Mouse (Mus musculus): ENCODE measurements at regions not wholly inside any gene's neighbourhood (a gene's known extent, or its start where the extent isn't known, plus 50 kb on each side); places are given as distances from the start of the nearest gene placed in this dataset.

DNA sequence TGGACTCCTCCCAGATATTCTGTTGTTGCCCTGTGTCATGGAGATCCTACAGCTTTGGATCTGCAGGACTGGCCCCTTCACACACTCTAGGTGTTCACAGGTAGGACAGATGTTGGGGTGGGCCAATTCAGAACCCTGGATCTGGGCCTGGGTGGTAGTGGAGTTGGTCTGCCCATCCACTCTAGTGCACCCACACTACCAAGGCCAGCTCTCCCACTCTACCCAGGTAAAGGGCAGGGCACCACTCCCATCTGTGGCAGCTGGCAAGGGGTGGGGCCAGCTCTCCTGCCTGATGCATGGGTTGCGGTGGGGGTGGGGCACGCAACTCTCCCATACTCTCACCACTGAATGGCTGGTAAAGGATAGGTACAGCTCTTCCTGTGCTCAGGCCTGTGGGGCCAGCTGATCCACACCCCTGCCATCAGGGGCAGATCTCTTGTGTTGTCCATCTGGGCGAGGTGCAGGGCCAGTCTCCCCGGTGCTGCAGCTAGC lies 76.5 kb downstream of the Gja1 start:
- DNase-seq (ENCODE audit: low read depth, low spot score), result no peak

DNA sequence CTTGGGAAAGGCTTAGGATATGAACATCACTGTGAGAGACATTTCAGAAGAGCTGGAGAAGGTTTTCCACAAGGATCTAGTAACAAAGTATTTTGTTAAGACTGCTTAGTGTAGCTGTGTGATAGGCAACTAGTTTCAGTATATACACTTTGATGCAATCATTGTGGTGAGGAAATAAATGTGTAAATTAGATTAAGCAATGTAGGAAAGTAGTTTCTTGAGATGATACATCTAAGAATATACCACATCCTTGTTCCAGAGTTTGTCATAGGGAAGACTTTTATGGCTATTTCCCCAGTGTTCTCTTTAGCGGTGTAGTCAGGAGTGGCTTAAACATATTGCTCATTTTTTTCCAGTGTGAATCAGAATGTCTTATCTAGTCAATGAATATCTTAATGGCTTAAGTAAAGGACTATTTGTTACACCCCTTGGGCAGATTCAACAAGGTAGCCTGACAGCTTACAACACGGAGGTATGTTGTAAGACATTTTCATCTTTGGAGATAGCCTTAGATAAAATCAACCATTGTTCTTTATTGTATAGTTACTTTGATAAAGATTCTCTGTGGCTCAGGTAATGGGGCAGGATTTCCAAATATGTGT lies 78.8 kb downstream of the Gja1 start:
- DNase-seq (ENCODE audit: low read depth, low spot score), result no peak

DNA sequence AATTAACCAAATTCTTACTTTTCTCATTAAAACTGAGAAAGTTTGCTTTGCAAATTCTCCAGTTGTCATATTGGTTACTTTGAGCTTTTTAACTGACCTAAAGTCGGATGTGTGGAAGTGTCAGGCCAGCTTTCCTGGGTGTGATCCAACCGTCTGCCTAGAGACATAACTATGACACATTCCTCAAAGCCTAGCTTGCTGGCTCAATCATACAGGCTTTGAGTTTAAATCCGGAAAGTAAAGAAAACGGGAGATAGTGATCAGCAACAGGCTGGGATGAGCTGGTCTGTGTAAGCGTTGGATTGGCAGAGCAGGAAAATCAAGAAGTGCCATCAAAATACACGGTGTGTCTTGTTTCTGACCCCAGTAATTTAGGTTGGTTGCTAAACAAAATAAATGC lies 91.4 kb downstream of the Gja1 start:
- no peak for DNase-seq (ENCODE audit: low read depth, low spot score)

DNA sequence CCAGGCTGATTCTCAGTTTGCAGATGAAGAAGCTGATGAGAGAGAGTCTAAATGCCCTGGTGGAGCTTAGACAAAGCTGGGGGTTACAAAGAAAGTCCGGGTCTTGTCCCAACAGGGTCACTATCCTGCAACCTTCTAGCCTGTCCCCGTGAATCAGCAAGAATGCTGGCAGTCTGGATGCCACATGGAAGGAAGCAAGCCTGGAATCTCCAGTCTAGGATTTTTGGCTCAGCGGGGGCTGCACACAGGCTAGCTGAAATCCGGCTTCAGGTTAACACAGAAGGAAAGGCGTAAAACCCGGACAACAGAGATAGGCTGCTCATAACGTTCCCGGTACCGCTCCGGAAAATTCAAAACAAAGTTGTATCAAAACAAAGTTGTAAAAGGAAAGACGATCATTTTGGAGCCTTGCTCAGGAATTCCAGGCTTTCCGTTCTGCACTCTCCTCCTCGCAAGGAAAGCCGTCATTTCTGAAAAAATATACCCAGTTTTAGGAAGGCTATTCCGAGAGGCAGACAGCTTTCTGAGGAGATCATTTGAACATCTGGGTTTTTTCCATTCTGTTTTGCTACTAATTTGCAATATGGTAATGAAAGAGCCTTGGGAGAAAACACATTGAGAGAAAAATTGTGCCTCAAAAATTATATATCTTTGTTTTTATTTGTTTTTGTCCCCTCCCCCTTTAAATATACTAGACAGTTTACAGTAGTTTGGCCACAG lies 92.0 kb downstream of the Gja1 start:
- no peak for DNase-seq (ENCODE audit: low read depth, low spot score)

DNA sequence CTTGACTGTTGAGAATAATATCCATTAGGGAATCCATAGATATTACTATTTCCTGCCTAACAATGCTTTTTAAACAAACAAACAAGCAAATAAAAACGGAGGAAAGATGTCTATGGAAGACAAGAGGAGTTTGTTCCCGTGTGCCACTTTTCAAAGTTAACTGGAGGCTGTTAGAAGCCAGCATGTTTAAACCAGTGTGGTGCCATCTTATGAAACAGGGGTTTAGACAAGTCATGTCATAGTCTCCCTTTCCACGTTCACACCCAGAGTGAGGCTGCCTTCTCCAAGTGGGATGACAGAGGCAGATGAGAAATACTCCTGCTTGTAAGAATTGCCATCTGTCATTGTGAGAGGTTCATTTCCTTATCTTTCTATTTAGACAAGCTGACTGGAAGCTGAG lies 92.8 kb downstream of the Gja1 start:
- no peak for DNase-seq (ENCODE audit: low read depth, low spot score)

DNA sequence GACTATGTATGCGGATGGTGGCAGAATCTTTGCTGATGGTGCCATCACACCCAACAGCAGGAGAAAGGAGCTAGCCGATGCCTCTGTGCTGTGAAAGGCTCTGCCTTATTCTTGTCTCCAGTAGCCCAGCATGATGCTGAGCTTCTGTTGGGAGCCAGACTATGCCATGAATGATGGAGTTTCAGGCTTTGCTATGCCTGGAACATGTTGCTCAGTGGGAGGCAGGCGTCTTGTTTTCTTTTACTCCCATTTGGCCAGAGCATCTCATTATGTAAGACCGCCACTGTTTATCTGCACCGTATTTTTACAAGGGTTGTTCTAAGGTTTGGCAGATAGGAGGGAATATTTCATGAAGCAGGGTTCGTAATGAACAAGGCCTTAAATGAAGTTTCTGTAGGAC lies 97.8 kb downstream of the Gja1 start:
- DNase-seq (ENCODE audit: low read depth, low spot score), result no peak

DNA sequence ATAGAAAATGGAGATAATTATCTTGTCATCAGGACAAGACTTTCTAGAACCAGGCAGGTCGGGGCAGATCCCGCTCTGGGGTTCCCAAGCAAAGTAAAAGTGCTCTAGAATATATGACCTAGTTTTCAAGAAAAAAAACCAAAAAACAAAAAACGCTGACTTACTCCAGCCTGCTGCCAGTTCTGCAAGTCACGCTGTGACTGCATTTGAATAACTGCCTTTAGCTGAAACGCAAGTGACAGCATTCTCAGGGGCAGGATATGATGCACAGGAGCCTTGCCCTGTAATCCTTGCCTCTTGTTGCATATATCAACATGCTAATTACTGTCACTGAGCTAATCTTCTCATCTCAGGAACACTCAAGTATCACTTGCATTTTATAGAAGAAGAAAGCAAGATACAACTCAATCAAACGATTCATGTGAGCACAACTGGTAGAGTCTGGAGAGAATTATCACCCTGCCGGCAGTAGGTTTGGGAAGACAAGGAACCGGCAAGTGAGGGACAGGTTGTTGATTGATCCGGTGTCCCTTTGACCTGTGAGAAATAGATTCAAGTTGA lies 105.1 kb downstream of the Gja1 start:
- no peak for DNase-seq (ENCODE audit: low read depth, low spot score)

DNA sequence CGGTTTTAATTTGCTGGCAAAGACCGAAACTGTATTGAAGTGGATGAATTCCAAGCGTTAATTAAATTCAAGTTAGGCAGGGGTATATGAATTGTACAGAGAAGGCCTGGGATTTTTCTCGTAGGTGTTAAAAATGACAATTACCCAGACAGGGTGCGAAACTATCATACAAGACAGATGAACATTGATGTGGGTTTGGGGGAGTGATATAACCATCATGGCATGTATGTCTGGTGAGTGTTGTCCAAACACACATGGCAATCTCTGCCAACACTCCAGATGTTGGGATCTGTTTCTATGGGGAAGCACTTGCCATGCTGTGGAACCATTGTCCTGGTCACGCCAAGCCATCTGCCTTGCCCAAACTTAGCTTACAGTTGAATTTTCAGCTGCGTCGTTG lies 107.8 kb downstream of the Gja1 start:
- no peak for DNase-seq (ENCODE audit: low read depth, low spot score)

DNA sequence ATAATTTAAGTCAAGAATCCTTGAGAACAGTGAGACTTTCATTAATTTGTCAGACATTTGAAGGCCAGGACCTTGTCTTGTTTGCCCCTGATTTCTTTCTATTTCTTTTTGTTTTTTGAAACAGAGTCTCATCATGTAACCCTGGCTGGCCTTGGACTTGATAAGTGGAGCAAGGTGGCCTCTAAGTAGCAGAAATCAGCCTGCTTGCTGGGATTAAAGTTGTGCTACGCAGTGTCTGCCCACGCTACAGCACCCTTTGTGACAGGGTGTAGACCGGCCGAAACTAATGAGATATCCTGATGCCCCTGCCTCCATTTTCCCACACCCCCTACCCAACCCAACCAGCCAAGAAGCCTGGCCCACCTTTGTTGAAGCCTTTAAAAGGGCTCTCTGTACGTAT lies 108.6 kb downstream of the Gja1 start:
- no peak for DNase-seq (ENCODE audit: low read depth, low spot score)

DNA sequence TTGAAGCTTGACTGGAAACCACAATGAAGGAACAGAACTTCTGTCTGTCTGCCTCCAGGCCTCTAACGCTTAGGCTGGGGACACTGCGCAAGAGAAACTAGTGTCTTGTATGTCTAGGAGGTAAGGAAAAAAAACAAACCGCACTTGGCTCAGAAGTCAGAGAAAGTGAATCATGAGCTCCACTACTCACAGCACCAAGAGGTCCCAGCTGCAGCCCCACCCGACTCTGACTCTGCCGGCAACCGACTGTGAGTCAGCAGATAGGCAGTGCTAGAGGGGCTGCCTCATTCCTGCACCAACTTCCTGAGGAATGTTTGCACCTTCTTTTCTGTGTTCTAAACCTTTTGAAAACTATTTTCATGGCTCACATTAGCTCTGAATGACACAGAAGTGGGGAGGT lies 109.5 kb downstream of the Gja1 start:
- DNase-seq (ENCODE audit: low read depth, low spot score), result no peak

DNA sequence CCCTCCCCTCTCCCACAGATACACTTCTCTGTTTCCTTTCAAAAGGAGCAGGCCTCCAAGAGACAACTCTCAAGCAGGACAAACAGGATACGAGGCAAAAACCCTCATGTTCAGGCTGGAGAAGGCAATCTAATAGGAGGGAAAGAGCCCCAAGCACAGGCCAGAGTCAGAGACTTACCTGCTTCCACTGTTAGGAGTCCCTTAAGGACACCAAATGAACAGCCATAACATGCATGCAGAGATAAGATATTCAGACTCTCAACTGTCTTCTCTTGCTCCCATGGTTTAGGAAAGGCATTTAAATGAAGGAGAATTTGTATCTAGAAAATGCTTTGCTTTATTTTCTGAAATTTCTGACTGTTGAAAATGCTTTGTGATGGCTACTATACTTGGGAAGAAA lies 116.3 kb downstream of the Gja1 start:
- DNase-seq (ENCODE audit: low read depth, low spot score), result no peak

DNA sequence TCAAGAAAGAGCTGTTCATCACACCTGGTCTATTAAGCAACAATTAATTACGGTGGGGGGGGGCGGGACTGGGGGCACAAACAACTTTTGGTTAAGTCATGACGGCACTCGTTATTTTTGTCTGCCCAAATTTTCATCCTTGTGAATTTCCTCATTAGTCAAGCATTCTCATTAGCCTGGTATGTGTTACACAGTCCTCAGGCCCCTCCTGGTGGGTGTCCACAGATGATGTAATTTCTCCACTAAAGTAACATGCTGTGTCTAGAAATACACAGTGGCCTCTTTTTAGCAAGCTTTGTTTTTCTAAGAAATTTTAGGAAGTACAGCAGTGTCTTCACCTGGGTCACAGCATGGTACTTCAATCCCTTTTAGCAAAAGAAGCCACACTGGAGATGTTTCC lies 118.2 kb downstream of the Gja1 start:
- DNase-seq (ENCODE audit: low read depth, low spot score), result no peak

DNA sequence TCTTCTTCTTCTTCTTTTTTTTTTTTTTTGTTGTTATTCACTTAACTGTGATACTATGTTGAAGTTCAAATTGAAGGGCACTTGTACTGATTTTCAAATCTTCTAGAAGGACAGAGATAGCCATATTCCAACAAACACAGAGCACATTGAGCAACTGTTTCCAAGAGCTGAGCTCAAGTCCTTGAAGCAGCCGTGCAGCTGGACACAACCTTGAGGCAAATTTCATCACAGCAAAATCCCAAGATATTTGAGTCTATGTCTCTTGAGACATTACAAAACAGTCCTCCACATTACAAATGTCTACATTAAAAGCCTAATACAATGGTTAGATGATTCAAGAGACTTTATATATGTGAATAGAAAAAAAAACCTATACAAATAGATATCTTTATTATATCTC lies 141.9 kb downstream of the Gja1 start:
- DNase-seq (ENCODE audit: low read depth, low spot score), result no peak

DNA sequence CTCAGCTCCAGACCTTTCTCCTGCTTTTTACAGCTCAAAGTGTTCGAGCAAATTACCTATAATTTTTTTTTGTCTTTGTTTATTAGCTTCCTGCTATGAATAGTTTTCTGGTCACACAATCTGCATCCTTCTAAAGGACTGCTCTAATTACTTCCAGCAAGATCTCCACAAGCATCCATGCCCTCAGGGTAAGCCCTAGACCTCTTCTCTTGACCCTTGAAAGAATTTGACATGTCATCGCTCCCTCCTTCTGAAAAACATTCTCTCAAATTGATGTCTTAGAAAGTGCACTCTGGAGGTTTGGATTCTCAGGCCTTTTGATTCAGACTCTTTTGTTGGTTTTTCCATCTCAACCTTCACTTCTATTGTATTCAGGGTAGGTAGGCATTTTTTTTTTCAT lies 148.7 kb downstream of the Gja1 start:
- no peak for DNase-seq (ENCODE audit: low read depth, low spot score)

DNA sequence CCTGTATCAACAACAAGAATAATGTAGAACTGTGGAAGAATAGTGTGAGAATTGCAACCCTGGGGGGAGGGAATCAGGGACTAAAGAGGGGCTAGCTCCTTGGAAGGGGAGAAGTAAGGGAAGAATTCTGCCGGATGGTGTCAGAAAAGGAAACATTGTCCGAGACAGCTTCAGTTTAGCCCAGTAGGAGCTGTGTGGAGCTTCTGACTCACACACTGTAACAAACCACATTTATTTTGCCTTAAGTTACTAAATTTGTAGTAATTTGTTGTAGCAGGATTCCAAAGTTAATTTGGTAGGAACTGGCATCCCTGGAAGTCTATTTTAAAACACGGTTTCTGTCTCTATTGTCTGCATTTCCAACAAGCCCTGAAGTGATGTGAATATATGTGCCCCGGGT lies 160.0 kb downstream of the Gja1 start:
- no peak for DNase-seq (ENCODE audit: low read depth, low spot score)

DNA sequence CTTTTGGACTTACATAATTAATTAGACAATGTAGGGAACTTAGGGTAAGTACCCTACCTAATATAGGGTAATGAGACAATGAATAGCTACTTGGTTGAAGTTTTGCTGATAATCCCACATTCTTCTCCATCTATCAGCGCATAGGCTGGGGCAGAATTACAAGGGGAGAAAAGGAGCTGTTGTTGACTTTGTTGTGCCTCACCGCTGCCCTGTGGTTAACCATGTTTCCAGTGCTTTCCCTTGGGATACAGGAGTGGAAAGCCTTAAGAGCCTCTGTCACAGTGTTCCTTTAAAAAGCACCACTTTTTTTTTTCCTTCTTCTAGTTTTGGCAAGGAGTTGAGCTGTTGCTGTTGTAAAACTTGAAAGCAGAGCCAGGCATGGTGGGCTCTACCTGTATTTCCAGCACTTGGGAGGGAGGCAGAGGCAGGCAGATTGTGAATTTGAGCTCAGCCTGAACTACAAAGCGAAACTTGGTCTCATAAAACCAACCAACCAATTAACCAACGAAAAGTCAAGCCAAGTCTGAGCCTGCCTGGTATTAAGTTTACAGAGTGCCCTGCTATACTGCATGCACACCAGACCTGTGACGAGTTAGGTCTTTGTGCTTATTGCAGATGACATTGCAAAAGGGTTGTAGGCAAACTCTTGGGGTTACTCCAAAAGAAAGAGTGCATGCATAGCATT lies 162.8 kb downstream of the Gja1 start:
- DNase-seq (ENCODE audit: low read depth, low spot score), result no peak

DNA sequence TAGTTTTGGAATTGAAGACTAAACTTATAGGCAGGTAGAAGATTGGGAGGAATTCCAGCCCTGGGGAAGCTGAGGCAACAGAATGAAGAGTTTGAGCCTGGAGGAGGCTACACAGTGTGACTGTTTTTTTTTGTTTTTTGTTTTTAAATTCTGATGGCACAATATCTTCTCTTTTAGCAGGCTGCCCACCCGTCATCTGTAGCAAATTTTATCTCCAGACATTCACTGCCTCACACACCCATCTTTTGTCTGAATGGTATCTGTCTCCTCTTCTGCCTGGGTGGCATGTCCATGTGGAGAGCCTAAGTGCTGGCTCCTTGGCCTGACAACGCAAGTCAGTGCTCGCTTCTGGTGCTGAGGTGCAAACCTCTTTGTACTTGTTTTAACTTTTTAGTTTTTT lies 165.0 kb downstream of the Gja1 start:
- DNase-seq (ENCODE audit: low read depth, low spot score), result no peak

DNA sequence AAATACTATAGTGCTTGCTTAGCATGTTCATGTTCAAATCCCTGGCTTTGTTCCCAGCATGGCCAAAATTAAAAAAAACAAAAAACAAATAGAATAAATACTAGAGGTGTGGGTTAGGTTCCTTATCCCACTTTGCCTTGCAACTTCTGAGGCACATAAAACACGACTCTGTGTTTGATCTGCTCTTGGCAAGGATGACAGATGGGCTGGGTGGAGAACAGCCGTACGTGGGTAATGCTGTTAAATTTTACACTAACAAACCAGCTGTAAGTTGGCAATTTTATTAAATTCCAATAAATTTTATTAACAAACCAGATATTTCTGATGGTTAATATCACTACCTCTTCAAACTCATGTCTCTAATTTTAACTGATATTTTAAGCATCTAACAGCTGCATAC lies 168.9 kb downstream of the Gja1 start:
- DNase-seq (ENCODE audit: low read depth, low spot score), result no peak

DNA sequence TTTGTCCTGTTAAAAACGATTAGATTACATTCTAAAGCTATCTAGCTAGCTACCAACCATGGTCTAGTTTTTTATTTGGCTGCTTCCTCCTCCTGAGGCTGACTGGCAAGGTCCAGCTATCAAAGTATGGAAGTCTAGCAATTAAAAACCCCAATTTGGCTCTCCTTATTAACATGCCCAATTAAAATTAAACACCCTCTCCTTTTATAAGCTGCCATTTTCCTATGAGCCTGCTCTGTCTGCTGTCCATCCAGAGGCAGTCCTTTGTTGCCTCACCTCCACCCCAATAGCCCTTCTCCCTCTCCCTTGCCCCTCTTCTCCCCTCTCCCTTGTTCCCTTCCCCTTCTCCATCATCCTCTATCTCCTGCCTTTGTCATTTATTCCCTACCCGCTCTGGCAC lies 169.7 kb downstream of the Gja1 start:
- DNase-seq (ENCODE audit: low read depth, low spot score), result no peak

DNA sequence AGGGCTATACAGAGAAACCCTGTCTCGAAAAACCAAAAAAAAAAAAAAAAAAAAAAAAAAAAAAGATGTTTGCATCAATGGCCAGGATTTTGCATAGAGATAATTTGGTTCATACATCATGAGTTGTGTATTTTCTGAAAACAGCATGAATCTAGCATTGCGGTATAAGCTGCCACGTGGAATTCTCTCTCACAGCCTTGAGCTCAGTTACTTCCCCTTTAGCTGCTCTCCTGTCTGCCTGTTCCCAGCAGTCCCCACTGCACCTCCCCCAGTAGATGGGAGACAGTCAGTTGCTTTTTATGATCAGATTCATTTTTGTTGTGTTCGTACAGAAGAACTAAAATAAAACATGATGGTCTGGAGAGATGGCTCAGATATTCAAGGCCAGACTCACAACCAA lies 170.7 kb downstream of the Gja1 start:
- DNase-seq (ENCODE audit: low read depth, low spot score), result no peak

DNA sequence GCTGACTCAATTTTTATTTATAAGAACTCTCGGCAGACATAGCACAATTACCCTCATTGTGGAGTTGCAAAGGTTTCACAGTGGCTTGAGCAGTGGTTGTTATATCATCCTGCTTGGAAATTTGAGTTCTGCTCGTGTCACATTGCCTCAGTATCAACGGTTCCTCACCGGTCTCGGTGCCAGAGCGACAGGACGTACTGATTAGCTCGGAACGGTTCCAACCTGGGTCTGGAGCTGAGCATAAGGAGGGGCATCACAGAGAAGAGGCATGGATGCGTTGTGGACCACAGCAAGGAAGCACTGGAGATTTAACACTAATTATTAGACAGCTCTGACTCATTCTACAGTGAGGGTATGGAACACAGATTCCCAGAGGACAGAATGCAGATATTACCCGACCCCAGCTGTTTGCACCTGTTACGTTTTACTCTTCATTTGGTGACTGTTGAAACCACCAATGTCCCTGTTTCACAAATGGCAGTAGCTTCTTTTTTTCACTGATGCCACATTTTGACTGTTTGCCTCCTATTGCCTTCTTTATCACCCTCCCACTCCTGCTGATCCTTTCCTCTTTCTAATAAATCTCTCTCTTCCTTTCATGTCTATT lies 189.8 kb downstream of the Gja1 start:
- DNase-seq (ENCODE audit: low read depth, low spot score), result no peak

DNA sequence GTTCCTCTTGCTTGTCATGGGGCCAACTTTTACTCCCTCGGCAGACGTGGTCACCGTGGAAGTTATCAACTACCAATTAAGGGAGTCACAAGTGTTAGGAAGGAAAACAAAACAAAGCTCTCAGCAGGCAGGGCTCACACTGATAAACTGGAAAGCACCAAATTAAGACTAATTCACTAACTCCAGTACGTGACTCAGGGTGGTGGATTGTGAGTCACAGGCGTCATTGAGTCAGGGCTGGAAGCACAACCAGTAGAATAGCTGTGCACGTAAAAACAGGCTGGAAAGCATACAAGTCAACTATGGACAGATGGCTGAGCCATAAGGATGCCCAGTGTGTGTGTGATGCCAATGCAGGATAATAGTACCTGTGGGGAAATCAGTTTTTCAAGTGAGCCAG lies 204.9 kb downstream of the Gja1 start:
- DNase-seq (ENCODE audit: low read depth, low spot score), result no peak

Measured in retina, adult 2 months (tissue).